Mouse (Mus musculus): ENCODE results near the gene Cd151.

GRCm38 (mm10) chr7:141467230-141468030 is at the start of gene Cd151:
- peak; percentile 54 for TF ChIP-seq POLR2A (IDR thresholded peaks at IDR 0.05; ENCODE audit: extremely low read depth, insufficient read depth, low read length)
- TF ChIP-seq CTCF (IDR thresholded peaks at IDR 0.05; ENCODE audit: low read depth, low read length): no peak
